Mouse (Mus musculus) liver, embryonic 12.5 days (tissue): ENCODE measurements around the gene Pcbp4. TPM values are rescaled to one million over a fixed set of nuclear protein-coding genes. Genes with fewer than 3 reads are reported as not detected.

Experiments
- ATAC-seq: fragments of 200-750 bp; cut with Nextera tagmentation; 2 replicates; pipeline ENCODE4 v1.8.0; 2017; ENCODE audit warnings: moderate number of reproducible peaks, mild to moderate bottlenecking, moderate library complexity
- H3K27ac ChIP-seq: fragments of 300-500 bp; sonication (generic); 2 replicates; pipeline ENCODE4 v1.5.1; 2016; ENCODE audit warnings: mild to moderate bottlenecking
- H3K27me3 ChIP-seq: fragments of 300-500 bp; sonication (generic); replicated peaks from 2 replicates; pipeline ENCODE4 v1.6.1; 2016; ENCODE audit warnings: mild to moderate bottlenecking, moderate library complexity
- H3K36me3 ChIP-seq: fragments of 300-500 bp; sonication (generic); 2 replicates; pipeline ENCODE4 v1.6.1; 2016; ENCODE audit warnings: mild to moderate bottlenecking, moderate library complexity
- H3K4me1 ChIP-seq: fragments of 300-500 bp; sonication (generic); 2 replicates; pipeline ENCODE4 v1.6.1; 2016
- H3K4me2 ChIP-seq: fragments of 300-500 bp; sonication (generic); 2 replicates; pipeline ENCODE4 v1.6.1; 2016; ENCODE audit warnings: mild to moderate bottlenecking, moderate library complexity
- H3K4me3 ChIP-seq: fragments of 300-500 bp; sonication (generic); 2 replicates; pipeline ENCODE4 v1.5.1; 2016; ENCODE audit warnings: mild to moderate bottlenecking, moderate library complexity
- H3K9ac ChIP-seq: fragments of 300-500 bp; sonication (generic); 2 replicates; pipeline ENCODE4 v1.6.1; 2016; ENCODE audit warnings: mild to moderate bottlenecking, moderate library complexity
- H3K9me3 ChIP-seq: fragments of 300-500 bp; sonication (generic); replicated peaks from 2 replicates; pipeline ENCODE4 v1.6.1; 2016; ENCODE audit warnings: mild to moderate bottlenecking, moderate library complexity
- WGBS: fragments of 180-500 bp; shearing (Covaris S2); methylation state at CpG from one replicate; pipeline ENCODE4 v1.1.7; 2016; ENCODE audit not compliant: insufficient replicate concordance; 5-methylcytosine and 5-hydroxymethylcytosine counted together
- polyA plus RNA-seq: library from polyadenylated mRNA; unstranded; fragments of >200 nt; fragmentation: Nextera tagmentation; extraction: Ambion mirVana; gene quantifications from 2 replicates; pipeline ENCODE4 v1.2.1, GENCODE M21; 2016

Gene Pcbp4
- polyA plus RNA-seq, 1 experiment from 2014 or later = 27.3 TPM

- H3K27ac ChIP-seq = no peak overlapping the region
- no peaks in the 10 kb centered on the region for H3K9me3 ChIP-seq
- no peak overlapping the region for H3K4me2 ChIP-seq
- H3K36me3 ChIP-seq = peaks cover 10% of the 10 kb centered on the region
- ATAC-seq = no peak
- peaks cover 53% of the 10 kb centered on the region for H3K27me3 ChIP-seq
- no peak overlapping the region for H3K9ac ChIP-seq
- no peak overlapping the region for H3K4me3 ChIP-seq
- H3K4me1 ChIP-seq = peaks cover 15% of the 10 kb centered on the region
- 78% methylated on average over 7 of the region's 7 CpGs for WGBS
Observed at GRCm38 (mm10) chr9:106467746-106468145, 14.7 kb downstream of the Pcbp4 start.

DNA sequence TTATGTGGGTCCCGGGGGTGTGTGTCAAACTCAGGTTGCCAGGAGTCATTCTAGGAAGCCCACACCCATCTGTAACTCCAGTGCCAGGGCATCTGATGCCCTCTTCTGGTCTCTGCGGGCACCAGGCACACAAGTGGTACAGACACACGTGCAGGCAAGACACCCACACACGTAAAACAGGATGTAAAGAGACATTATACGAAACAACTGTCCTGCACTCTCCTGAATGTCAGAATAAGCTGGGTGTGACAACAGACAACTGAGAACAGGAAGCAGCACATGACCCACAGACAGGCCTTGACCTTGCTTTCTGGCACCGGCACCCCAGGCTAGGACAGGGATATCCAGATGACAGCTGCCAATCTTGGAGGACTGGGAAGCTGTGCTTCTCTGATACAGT lies 16.2 kb downstream of the Pcbp4 start:
- H3K36me3 ChIP-seq = no peaks in the 10 kb centered on the region
- peaks cover 39% of the 10 kb centered on the region for H3K27me3 ChIP-seq
- peaks cover 21% of the 10 kb centered on the region for H3K4me1 ChIP-seq
- H3K4me2 ChIP-seq = no peak overlapping the region
- no peak overlapping the region for H3K9ac ChIP-seq
- ATAC-seq = no peak
- WGBS = 40% methylated on average over 6 of the region's 6 CpGs
- H3K4me3 ChIP-seq = no peak overlapping the region
- no peaks in the 10 kb centered on the region for H3K9me3 ChIP-seq
- H3K27ac ChIP-seq = no peak overlapping the region

DNA sequence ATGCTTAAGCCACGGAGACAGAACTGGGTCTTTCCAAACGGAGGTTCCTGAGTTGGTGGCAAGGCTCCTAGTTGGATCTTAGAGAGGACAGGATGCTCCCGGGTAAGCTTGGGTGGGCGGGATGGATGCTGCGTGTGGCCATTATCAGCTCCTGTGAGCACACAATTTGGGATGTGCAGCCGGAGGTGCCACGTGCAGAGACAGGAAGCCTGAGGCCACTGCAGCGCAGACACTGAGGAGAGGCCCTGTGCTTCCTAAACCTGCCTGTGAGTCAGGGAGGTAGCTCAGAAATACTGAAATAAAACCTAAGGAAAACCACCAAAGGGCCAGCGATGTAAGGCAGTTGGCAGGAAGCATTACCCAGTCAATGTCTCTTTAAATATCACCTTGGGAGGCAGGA lies 16.7 kb downstream of the Pcbp4 start:
- Histone ChIP-seq H3K4me1 (peaks cover 21% of the 10 kb centered on the region), H3K9me3 (no peaks in the 10 kb centered on the region), H3K4me2 (no peak overlapping the region), H3K9ac (no peak overlapping the region), H3K4me3 (no peak overlapping the region), H3K27me3 (peaks cover 34% of the 10 kb centered on the region), H3K36me3 (no peaks in the 10 kb centered on the region), H3K27ac (no peak overlapping the region)
- 33% methylated on average over 9 of the region's 9 CpGs for WGBS
- ATAC-seq = no peak

GRCm38 (mm10) chr9:106470991-106471750 lies 18.1 kb downstream of the Pcbp4 start:
- whole genome bisulfite sequencing = 63% methylated on average over 14 of the region's 14 CpGs
- no peak overlapping the region for H3K9ac ChIP-seq
- no peak for ATAC-seq
- peaks cover 25% of the 10 kb centered on the region for H3K4me1 ChIP-seq
- H3K27me3 ChIP-seq = peaks cover 20% of the 10 kb centered on the region
- 0 out of 2 replicates have a peak overlapping the region, but pooled peaks have one; percentile 24 for H3K4me2 ChIP-seq
- H3K9me3 ChIP-seq = no peaks in the 10 kb centered on the region
- no peaks in the 10 kb centered on the region for H3K36me3 ChIP-seq
- no peak overlapping the region for H3K4me3 ChIP-seq
- no peak overlapping the region for H3K27ac ChIP-seq

- H3K4me1 ChIP-seq = peaks cover 30% of the 10 kb centered on the region
- ATAC-seq = no peak
- no peak overlapping the region for H3K4me3 ChIP-seq
- H3K27ac ChIP-seq = no peak overlapping the region
- no peak overlapping the region for H3K9ac ChIP-seq
- no peaks in the 10 kb centered on the region for H3K36me3 ChIP-seq
- peaks cover 13% of the 10 kb centered on the region for H3K27me3 ChIP-seq
- WGBS = 53% methylated on average over 5 of the region's 5 CpGs
- 0 out of 2 replicates have a peak overlapping the region, but pooled peaks have one; percentile 24 for H3K4me2 ChIP-seq
- no peaks in the 10 kb centered on the region for H3K9me3 ChIP-seq
Observed at GRCm38 (mm10) chr9:106471892-106472291, 18.8 kb downstream of the Pcbp4 start.

GRCm38 (mm10) chr9:106472321-106472720 lies 19.2 kb downstream of the Pcbp4 start:
- Histone ChIP-seq H3K27ac (peak overlapping the region; percentile 37; the same call in 1 of the 2 replicates), H3K4me2 (no peak overlapping the region), H3K9ac (no peak overlapping the region), H3K9me3 (no peaks in the 10 kb centered on the region), H3K36me3 (no peaks in the 10 kb centered on the region), H3K4me3 (no peak overlapping the region), H3K27me3 (peaks cover 10% of the 10 kb centered on the region), H3K4me1 (peaks cover 31% of the 10 kb centered on the region)
- no peak for ATAC-seq
- WGBS = 56% methylated on average over 4 of the region's 4 CpGs

DNA sequence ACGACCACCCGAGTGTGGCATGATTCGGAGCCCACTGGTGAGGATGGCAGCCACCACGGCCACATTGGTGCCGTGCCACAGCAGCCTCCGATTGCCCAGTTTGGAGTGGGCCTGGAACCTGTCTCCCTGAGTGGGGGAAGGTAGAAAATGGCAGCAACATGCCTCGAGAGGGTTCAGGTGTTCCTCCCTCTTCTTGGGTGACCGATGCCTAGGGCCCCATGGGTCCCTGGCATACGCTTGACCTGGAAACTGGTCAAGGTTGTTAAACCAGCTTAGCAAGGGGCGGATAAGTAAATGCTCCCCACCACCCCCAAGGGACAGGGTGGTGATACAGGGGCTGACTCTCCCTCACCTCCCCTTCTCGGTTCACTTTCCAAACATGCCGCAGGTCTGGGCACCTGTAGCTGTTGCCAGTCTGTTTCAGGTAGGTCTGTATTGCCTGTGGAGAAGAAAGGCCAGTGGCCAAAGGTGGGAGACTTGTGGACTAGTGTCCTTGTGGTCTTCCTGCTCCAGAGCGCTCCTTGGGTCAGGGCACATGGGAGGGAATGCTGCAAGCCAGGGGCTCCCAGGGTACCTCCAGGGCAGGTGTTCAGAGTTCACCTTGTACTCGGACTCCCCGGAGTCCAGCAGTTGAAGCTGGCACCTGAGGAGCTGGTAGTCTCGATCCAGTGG lies 20.1 kb downstream of the Pcbp4 start:
- Histone ChIP-seq H3K9me3 (no peaks in the 10 kb centered on the region), H3K4me1 (peaks cover 40% of the 10 kb centered on the region), H3K36me3 (no peaks in the 10 kb centered on the region), H3K27ac (no peak overlapping the region), H3K4me3 (no peak overlapping the region), H3K27me3 (0 out of 2 replicates have a peak, but pooled peaks cover 3% of the 10 kb centered on the region), H3K9ac (no peak overlapping the region), H3K4me2 (no peak overlapping the region)
- ATAC-seq = no peak
- 79% methylated on average over 16 of the region's 16 CpGs for WGBS

DNA sequence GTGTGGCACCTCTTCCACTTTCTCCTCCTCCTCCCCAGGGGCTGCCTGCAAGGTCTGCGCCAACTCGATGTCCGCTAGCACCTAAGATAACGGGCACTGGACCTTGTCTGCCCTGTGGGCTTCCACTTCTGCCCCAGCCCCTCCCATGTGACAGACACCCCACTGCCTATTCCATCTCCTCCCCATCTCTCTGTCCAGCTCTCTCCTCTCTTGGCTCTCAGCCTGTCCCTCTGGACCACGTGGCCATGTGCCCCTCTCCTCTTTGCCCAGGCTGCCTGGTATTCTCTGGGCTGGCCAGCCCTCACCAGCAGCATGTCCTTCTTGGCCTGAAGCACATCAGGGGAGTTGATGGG lies 20.6 kb downstream of the Pcbp4 start:
- peaks cover 45% of the 10 kb centered on the region for H3K4me1 ChIP-seq
- H3K4me2 ChIP-seq = no peak overlapping the region
- 0 out of 2 replicates have a peak, but pooled peaks cover 3% of the 10 kb centered on the region for H3K27me3 ChIP-seq
- no peak overlapping the region for H3K27ac ChIP-seq
- 0 out of 2 replicates have a peak overlapping the region, but pooled peaks have one; percentile 2 for H3K9ac ChIP-seq
- no peak for ATAC-seq
- H3K36me3 ChIP-seq = peaks cover under 1% of the 10 kb centered on the region; the same call in 1 of the 2 replicates
- no peaks in the 10 kb centered on the region for H3K9me3 ChIP-seq
- H3K4me3 ChIP-seq = no peak overlapping the region
- WGBS = 65% methylated on average over 5 of the region's 5 CpGs

DNA sequence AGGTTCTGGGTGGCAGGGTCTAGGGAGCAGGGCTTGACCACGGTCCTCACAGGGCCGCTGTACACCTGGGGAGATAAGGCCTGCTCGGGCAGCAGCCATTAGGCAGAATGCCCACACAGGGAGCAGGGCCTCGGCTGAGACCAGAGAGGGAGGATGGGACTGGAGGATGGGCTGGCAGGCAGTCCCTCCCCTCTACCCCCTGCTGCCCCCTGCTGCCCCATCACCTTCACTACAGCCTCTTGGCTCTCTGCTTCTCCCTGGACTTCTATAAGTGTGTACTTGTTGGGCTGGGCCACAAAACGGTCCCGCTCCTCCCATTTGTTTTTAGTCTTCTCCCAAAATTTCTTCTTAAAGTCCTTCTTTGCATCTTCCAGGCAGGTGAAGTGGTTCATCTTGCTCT lies 21.4 kb downstream of the Pcbp4 start:
- peaks cover 7% of the 10 kb centered on the region; the same call in 1 of the 2 replicates for H3K36me3 ChIP-seq
- no peak overlapping the region for H3K4me3 ChIP-seq
- H3K4me2 ChIP-seq = no peak overlapping the region; the same call in 1 of the 2 replicates
- H3K27me3 ChIP-seq = 0 out of 2 replicates have a peak, but pooled peaks cover 3% of the 10 kb centered on the region
- WGBS = 11% methylated on average over 6 of the region's 6 CpGs
- no peak for ATAC-seq
- peaks cover 45% of the 10 kb centered on the region for H3K4me1 ChIP-seq
- H3K27ac ChIP-seq = no peak overlapping the region
- H3K9ac ChIP-seq = no peak overlapping the region
- H3K9me3 ChIP-seq = no peaks in the 10 kb centered on the region

- no peak overlapping the region for H3K4me3 ChIP-seq
- no peaks in the 10 kb centered on the region for H3K9me3 ChIP-seq
- peaks cover 45% of the 10 kb centered on the region for H3K4me1 ChIP-seq
- 63% methylated on average over 7 of the region's 7 CpGs for WGBS
- no peak overlapping the region for H3K9ac ChIP-seq
- no peak for ATAC-seq
- peak overlapping the region; percentile 1; the same call in 1 of the 2 replicates for H3K4me2 ChIP-seq
- no peak overlapping the region for H3K27ac ChIP-seq
- H3K27me3 ChIP-seq = 0 out of 2 replicates have a peak, but pooled peaks cover 3% of the 10 kb centered on the region
- H3K36me3 ChIP-seq = peaks cover 13% of the 10 kb centered on the region
Observed at GRCm38 (mm10) chr9:106475046-106475445, 22.0 kb downstream of the Pcbp4 start.

GRCm38 (mm10) chr9:106475663-106476001 lies 22.5 kb downstream of the Pcbp4 start, which contains the start of gene Rrp9:
Rrp9 (plus strand) TSS chr9:106475963.
- Histone ChIP-seq H3K27ac (peak within 1 kb of the TSS; percentile 4; the same call in 1 of the 2 replicates), H3K4me3 (peak within 1 kb of the TSS; percentile 8; the same call in 1 of the 2 replicates), H3K36me3 (peaks cover 19% of the 10 kb centered on the region), H3K4me2 (peak within 1 kb of the TSS; percentile 85), H3K27me3 (0 out of 2 replicates have a peak, but pooled peaks cover 3% of the 10 kb centered on the region), H3K4me1 (peaks cover 45% of the 10 kb centered on the region), H3K9me3 (no peaks in the 10 kb centered on the region), H3K9ac (no peak within 1 kb of the TSS)
- no peak for ATAC-seq
- 72% methylated on average over 10 of the region's 10 CpGs for WGBS
